Comparison of ENCODE assay signal across 8 mouse cellular contexts in genomic region chr10:12922077-12922573, GRCm38 (mm10). TPM values are rescaled to one million over a fixed set of nuclear protein-coding genes. Genes with fewer than 3 reads are reported as not detected.
DNase-seq lines count a peak whose midpoint lies in the region; ATAC-seq and TF ChIP-seq lines count a peak whose summit lies in the region.

No protein-coding gene starts in this region.

- H3K36me3 ChIP-seq in lung, postnatal 0 days (ENCODE audit: insufficient read depth, low read length), result no peaks in the 10 kb centered on the region
- H3K36me3 ChIP-seq in limb, embryonic 14.5 days (ENCODE audit: control insufficient read depth, insufficient read depth, low read length), result no peaks in the 10 kb centered on the region
- H3K36me3 ChIP-seq in small intestine, adult 2 months (ENCODE audit: control insufficient read depth, insufficient read depth, low read length), result no peaks in the 10 kb centered on the region

- H3K9ac ChIP-seq in lung, postnatal 0 days (replicated peaks; ENCODE audit: low read depth), result peak overlapping the region; percentile 74
- peak overlapping the region; percentile 65 for H3K9ac ChIP-seq in limb, embryonic 14.5 days (ENCODE audit: low read depth, low read length, severe bottlenecking)

- H3K4me2 ChIP-seq in lung, postnatal 0 days (replicated peaks; ENCODE audit: low read depth, low read length), result peak overlapping the region; percentile 66
- peak overlapping the region; percentile 60 for H3K4me2 ChIP-seq in limb, embryonic 14.5 days (replicated peaks; ENCODE audit: low read depth, low read length, severe bottlenecking)

- TF ChIP-seq CTCF in lung, postnatal 0 days (IDR thresholded peaks at IDR 0.05), result no peak
- TF ChIP-seq CTCF in small intestine, adult 2 months (IDR thresholded peaks at IDR 0.05; ENCODE audit: extremely low read depth, insufficient read length, insufficient replicate concordance, low read depth, low read length), result 0 out of 2 replicates have a peak, but pooled peaks have one; percentile 5

- ATAC-seq in lung, postnatal 0 days, result peak; percentile 25
- peak; percentile 40; the same call in 1 of the 2 replicates for ATAC-seq in erythroid progenitor cell, adult 5-6 weeks (replicated peaks; ENCODE audit: low FRiP score, poor library complexity, severe bottlenecking)
- ATAC-seq in limb, embryonic 14.5 days (ENCODE audit: low FRiP score, low read depth), result peak; percentile 54

- no peaks in the 10 kb centered on the region for H3K27me3 ChIP-seq in lung, postnatal 0 days (replicated peaks; ENCODE audit: insufficient read depth, low read length)
- no peaks in the 10 kb centered on the region for H3K27me3 ChIP-seq in limb, embryonic 14.5 days (ENCODE audit: control insufficient read depth, insufficient read depth, low read length)
- no peaks in the 10 kb centered on the region for H3K27me3 ChIP-seq in small intestine, adult 2 months (ENCODE audit: control insufficient read depth, insufficient read depth, low read length)

- H3K9me3 ChIP-seq in lung, postnatal 0 days (ENCODE audit: low read length), result no peaks in the 10 kb centered on the region
- no peaks in the 10 kb centered on the region for H3K9me3 ChIP-seq in limb, embryonic 14.5 days (ENCODE audit: control insufficient read depth, low read length)

- no peak for TF ChIP-seq POLR2A in limb, embryonic 14.5 days (IDR thresholded peaks at IDR 0.05; ENCODE audit: borderline replicate concordance, extremely low read depth, insufficient read depth, insufficient read length)
- no peak for TF ChIP-seq POLR2A in small intestine, adult 2 months (IDR thresholded peaks at IDR 0.05; ENCODE audit: low read depth, low read length)

- 3% methylated on average over 13 of the region's 13 CpGs for WGBS in lung, postnatal 0 days
- WGBS in limb, embryonic 14.5 days, result 5% methylated on average over 13 of the region's 13 CpGs
- WGBS in small intestine, adult 2 months, result 1% methylated on average over 13 of the region's 13 CpGs

- TF ChIP-seq EP300 in lung, postnatal 0 days (IDR thresholded peaks at IDR 0.05), result no peak

- H3K4me1 ChIP-seq in lung, postnatal 0 days (ENCODE audit: insufficient read depth, low read depth, low read length), result no peaks in the 10 kb centered on the region; the same call in 1 of the 2 replicates
- peaks cover 5% of the 10 kb centered on the region; the same call in 1 of the 2 replicates for H3K4me1 ChIP-seq in limb, embryonic 14.5 days (ENCODE audit: control insufficient read depth, insufficient read depth, low read length)
- peaks cover 6% of the 10 kb centered on the region; the same call in 1 of the 2 replicates for H3K4me1 ChIP-seq in small intestine, adult 2 months (ENCODE audit: control insufficient read depth, insufficient read depth, insufficient read length, low read length)

- peak overlapping the region; percentile 92 for H3K27ac ChIP-seq in lung, postnatal 0 days (ENCODE audit: low read length)
- H3K27ac ChIP-seq in limb, embryonic 14.5 days (replicated peaks; ENCODE audit: low read depth, low read length), result peak overlapping the region; percentile 86; the same call in 1 of the 2 replicates
- H3K27ac ChIP-seq in small intestine, adult 2 months (ENCODE audit: insufficient read depth, low read depth, low read length), result no peak overlapping the region

- H3K4me3 ChIP-seq in lung, postnatal 0 days (ENCODE audit: low read depth, low read length), result peak overlapping the region; percentile 76
- H3K4me3 ChIP-seq in limb, embryonic 14.5 days (replicated peaks; ENCODE audit: low read length), result peak overlapping the region; percentile 62
- peak overlapping the region; percentile 91 for H3K4me3 ChIP-seq in small intestine, adult 2 months (ENCODE audit: low read depth, low read length)

- DNase-seq in lung, postnatal 0 days (ENCODE audit: low spot score), result no peak
- DNase-seq in lung, postnatal 25 days (ENCODE audit: low spot score), result no peak
- no peak for DNase-seq in limb, embryonic 14.5 days (ENCODE audit: low spot score)
- DNase-seq in frontal cortex, postnatal 36 days (ENCODE audit: low spot score in 2 of 2), result no peak
- DNase-seq in layer of hippocampus, postnatal 25 days (ENCODE audit: extremely low spot score in 1 of 2, low spot score in 1 of 2), result no peak
- no peak for DNase-seq in spleen, adult 18-20 months

RNA-seq across cellular contexts. Expression of gene Stx11, which starts 42.0 kb away (rescaled TPM):
- polyA plus RNA-seq in lung, postnatal 0 days (2015; fragmentation: Nextera tagmentation; extraction: Ambion mirVana), result 8.9 and 12.0 TPM in 2 replicates
- total RNA-seq in erythroid progenitor cell, adult 5-6 weeks (2015; ENCODE audit: low replicate concordance), result 5.9 and 11.5 TPM in 2 replicates
- 6.9 and 10.2 TPM in 2 replicates for total RNA-seq in erythroid progenitor cell, adult 5-6 weeks (2017; ENCODE audit: low replicate concordance)
- polyA plus RNA-seq in limb, embryonic 14.5 days (2012; rRNA removed), result 2.1 TPM in 2 replicates
- polyA plus RNA-seq in limb, embryonic 14.5 days (2014; fragmentation: Nextera tagmentation; extraction: Ambion mirVana), result 4.4 TPM in 2 replicates
- polyA plus RNA-seq in small intestine, adult 2 months (2012; rRNA removed), result 1.6 and 3.3 TPM in 2 replicates
- total RNA-seq in layer of hippocampus, postnatal 25 days (2021), result under 1 TPM in 1 of 2 experiments, not detected in 1; 0.22 TPM

RNA-seq across cellular contexts. Expression of gene Utrn, which starts 53.0 kb away (rescaled TPM):
- 88.4 and 107 TPM in 2 replicates for polyA plus RNA-seq in lung, postnatal 0 days (2015; fragmentation: Nextera tagmentation; extraction: Ambion mirVana)
- 8.3 and 23.5 TPM in 2 replicates for total RNA-seq in erythroid progenitor cell, adult 5-6 weeks (2015; ENCODE audit: low replicate concordance)
- 6.3 and 11.8 TPM in 2 replicates for total RNA-seq in erythroid progenitor cell, adult 5-6 weeks (2017; ENCODE audit: low replicate concordance)
- 34.1 and 36.9 TPM in 2 replicates for polyA plus RNA-seq in limb, embryonic 14.5 days (2012; rRNA removed)
- polyA plus RNA-seq in limb, embryonic 14.5 days (2014; fragmentation: Nextera tagmentation; extraction: Ambion mirVana), result 76.0 and 82.2 TPM in 2 replicates
- polyA plus RNA-seq in small intestine, adult 2 months (2012; rRNA removed), result 6.9 and 20.5 TPM in 2 replicates
- 10 to 100 TPM; 38.3 to 42.6 TPM for total RNA-seq in layer of hippocampus, postnatal 25 days (2021)
